Mouse (Mus musculus) mature B cell (primary cell): ENCODE measurements around the gene Ccni.

Experiments
- in situ Hi-C: fragments of 300-500 bp; cut with MboI; formaldehyde crosslinking; loops from 2 replicates; pipeline ENCODE4 v1.14.3; 2019

Gene Ccni

GRCm38 (mm10) chr5:93135368-93136107, 70.8 kb downstream of the Ccni start:
- in situ Hi-C loops = no loop called here

GRCm38 (mm10) chr5:93133445-93134244, 72.7 kb downstream of the Ccni start:
- in situ Hi-C loops = no loop called here
